Mouse (Mus musculus): ENCODE results near the gene Smim20. TPM values are rescaled to one million over a fixed set of nuclear protein-coding genes. Genes with fewer than 3 reads are reported as not detected.

Gene Smim20
- polyA plus RNA-seq, 1 experiment from 2014 or later = 62.6 TPM

- no peak for DNase-seq (ENCODE audit: low spot score)
- Histone ChIP-seq H3K36me3 (no peaks in the 10 kb centered on the region), H3K4me1 (peaks cover 41% of the 10 kb centered on the region), H3K27me3 (ENCODE audit: low read depth, poor library complexity, severe bottlenecking) (peaks cover 5% of the 10 kb centered on the region; the same call in 1 of the 2 replicates), H3K4me3 (no peak overlapping the region), H3K9me3 (replicated peaks) (no peaks in the 10 kb centered on the region), H3K27ac (no peak overlapping the region)
- WGBS = 86% methylated on average over 11 of the region's 11 CpGs
Observed at GRCm38 (mm10) chr5:53322471-53322870, 55.6 kb downstream of the Smim20 start.

GRCm38 (mm10) chr5:53323121-53323520, 56.2 kb downstream of the Smim20 start:
- H3K9me3 ChIP-seq (replicated peaks) = no peaks in the 10 kb centered on the region
- no peak overlapping the region for H3K27ac ChIP-seq
- peaks cover 41% of the 10 kb centered on the region for H3K4me1 ChIP-seq
- 62% methylated on average over 7 of the region's 7 CpGs for WGBS
- H3K27me3 ChIP-seq (ENCODE audit: low read depth, poor library complexity, severe bottlenecking) = peaks cover 5% of the 10 kb centered on the region; the same call in 1 of the 2 replicates
- DNase-seq (ENCODE audit: low spot score) = no peak
- no peak overlapping the region for H3K4me3 ChIP-seq
- no peaks in the 10 kb centered on the region for H3K36me3 ChIP-seq

- H3K36me3 ChIP-seq = no peaks in the 10 kb centered on the region
- H3K27me3 ChIP-seq (ENCODE audit: low read depth, poor library complexity, severe bottlenecking) = peaks cover 5% of the 10 kb centered on the region; the same call in 1 of the 2 replicates
- H3K4me3 ChIP-seq = no peak overlapping the region
- WGBS = 78% methylated on average over 3 of the region's 3 CpGs
- no peaks in the 10 kb centered on the region for H3K9me3 ChIP-seq (replicated peaks)
- H3K27ac ChIP-seq = no peak overlapping the region
- peaks cover 39% of the 10 kb centered on the region for H3K4me1 ChIP-seq
- DNase-seq (ENCODE audit: low spot score) = no peak
Observed at GRCm38 (mm10) chr5:53324256-53324655, 57.4 kb downstream of the Smim20 start.

GRCm38 (mm10) chr5:53324791-53325190, 57.9 kb downstream of the Smim20 start:
- WGBS = 57% methylated on average over 6 of the region's 6 CpGs
- Histone ChIP-seq H3K4me3 (no peak overlapping the region), H3K9me3 (replicated peaks) (no peaks in the 10 kb centered on the region), H3K27ac (no peak overlapping the region), H3K27me3 (ENCODE audit: low read depth, poor library complexity, severe bottlenecking) (peaks cover 5% of the 10 kb centered on the region; the same call in 1 of the 2 replicates), H3K4me1 (peaks cover 34% of the 10 kb centered on the region), H3K36me3 (no peaks in the 10 kb centered on the region)
- no peak for DNase-seq (ENCODE audit: low spot score)

GRCm38 (mm10) chr5:53326023-53326422, 59.1 kb downstream of the Smim20 start:
- Histone ChIP-seq H3K36me3 (no peaks in the 10 kb centered on the region), H3K9me3 (replicated peaks) (no peaks in the 10 kb centered on the region), H3K27ac (no peak overlapping the region), H3K4me3 (no peak overlapping the region), H3K27me3 (ENCODE audit: low read depth, poor library complexity, severe bottlenecking) (peaks cover 5% of the 10 kb centered on the region; the same call in 1 of the 2 replicates), H3K4me1 (peaks cover 22% of the 10 kb centered on the region)
- WGBS = 4% methylated on average over 8 of the region's 8 CpGs
- peak; percentile 83 for DNase-seq (ENCODE audit: low spot score)

- Histone ChIP-seq H3K27ac (no peak overlapping the region), H3K4me1 (peaks cover 20% of the 10 kb centered on the region), H3K4me3 (no peak overlapping the region), H3K36me3 (no peaks in the 10 kb centered on the region), H3K27me3 (ENCODE audit: low read depth, poor library complexity, severe bottlenecking) (peaks cover 5% of the 10 kb centered on the region; the same call in 1 of the 2 replicates), H3K9me3 (replicated peaks) (no peaks in the 10 kb centered on the region)
- DNase-seq (ENCODE audit: low spot score) = no peak
- 67% methylated on average over 5 of the region's 5 CpGs for WGBS
Observed at GRCm38 (mm10) chr5:53326491-53326890, 59.6 kb downstream of the Smim20 start.

Other genes with a start within 250 kb of the Smim20 start
- gene Slc34a2, start 229.0 kb upstream of the Smim20 start, polyA plus RNA-seq (2016; fragmentation: Nextera tagmentation; extraction: Ambion mirVana) = not detected in 2 replicates
- gene Sel1l3, start 53.2 kb upstream of the Smim20 start, polyA plus RNA-seq (2016; fragmentation: Nextera tagmentation; extraction: Ambion mirVana) = 0.68 and 1.2 TPM in 2 replicates
- 36.1 and 45.1 TPM in 2 replicates for gene Rbpj, start 199.1 kb downstream of the Smim20 start, polyA plus RNA-seq (2016; fragmentation: Nextera tagmentation; extraction: Ambion mirVana)

All from limb, embryonic 10.5 days (tissue).